Mouse (Mus musculus) right cerebral cortex, postnatal 14 days (tissue): ENCODE results near the gene Trmt11.
"Not testable (repeated sequence)": the region's sequence is repeated elsewhere in the genome, so short reads cannot be mapped to it uniquely, and the experiment has no call there.

Source experiments
- DNase-seq: peaks from one replicate; pipeline ENCODE4 v3.0.0; 2022

The Trmt11 gene

DNA sequence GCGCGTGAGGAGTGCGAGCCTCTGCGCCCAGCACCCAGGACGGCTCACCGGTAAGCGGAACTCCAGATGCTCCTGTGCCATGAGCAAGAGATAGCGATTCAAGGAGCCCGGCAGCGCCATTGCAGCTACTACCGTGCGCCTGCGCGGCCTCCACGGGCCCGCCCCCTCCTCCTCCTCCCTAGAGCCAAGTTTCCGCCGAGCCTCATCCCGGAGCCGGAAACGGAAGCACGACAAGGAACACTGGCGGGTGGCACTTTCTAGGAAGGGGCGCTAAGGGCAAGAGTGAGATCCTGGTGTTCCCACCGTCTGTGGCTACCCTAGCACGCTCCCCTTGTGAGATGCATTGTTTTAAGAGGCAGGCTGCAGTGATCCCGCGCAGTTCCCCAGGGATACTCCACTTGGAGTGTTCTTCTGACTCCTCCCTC lies at the start of gene Trmt11:
Gene Trmt11, minus strand, starts transcription at position 208 of the 425 bp plus-strand sequence.
- DNase-seq = peak; percentile 89

DNA sequence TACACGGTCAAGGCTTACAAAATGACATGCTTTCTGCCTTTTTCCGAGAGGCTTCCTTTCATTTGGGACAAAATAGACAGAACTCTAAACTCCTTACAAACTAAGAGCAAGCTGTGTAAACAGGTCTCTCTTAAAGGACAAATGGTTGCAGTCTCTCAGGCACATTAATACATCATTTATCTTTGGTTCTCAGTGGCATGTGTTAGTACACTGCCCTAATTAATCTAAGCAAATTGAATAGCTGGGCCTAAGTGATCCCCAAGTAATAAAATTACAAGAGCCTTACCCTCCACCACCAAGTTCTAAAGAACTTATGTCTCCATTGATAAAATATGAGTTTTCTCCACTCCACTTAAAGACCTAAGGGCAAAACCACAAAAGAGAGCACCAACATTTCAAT lies 47.1 kb upstream of the Trmt11 start:
- DNase-seq = no peak

DNA sequence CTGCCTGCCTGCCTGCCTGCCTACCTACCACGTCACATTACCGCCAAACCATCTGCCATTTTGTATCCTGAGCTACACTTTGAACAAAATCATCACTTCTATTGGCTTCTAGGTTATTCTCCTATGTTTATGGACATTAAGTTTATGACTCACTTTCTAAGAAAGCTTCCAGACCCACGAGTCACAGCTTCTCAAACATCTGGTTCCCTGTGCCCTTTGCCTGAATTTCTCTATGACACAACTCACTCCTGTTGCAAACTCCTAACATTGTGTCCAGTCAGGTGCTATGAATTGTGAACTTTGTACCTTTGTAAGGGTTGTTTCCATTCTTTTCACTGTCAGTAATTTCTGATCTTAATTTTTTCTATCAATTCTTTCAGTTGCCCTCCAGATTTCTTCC lies 37.7 kb upstream of the Trmt11 start:
- no peak for DNase-seq

DNA sequence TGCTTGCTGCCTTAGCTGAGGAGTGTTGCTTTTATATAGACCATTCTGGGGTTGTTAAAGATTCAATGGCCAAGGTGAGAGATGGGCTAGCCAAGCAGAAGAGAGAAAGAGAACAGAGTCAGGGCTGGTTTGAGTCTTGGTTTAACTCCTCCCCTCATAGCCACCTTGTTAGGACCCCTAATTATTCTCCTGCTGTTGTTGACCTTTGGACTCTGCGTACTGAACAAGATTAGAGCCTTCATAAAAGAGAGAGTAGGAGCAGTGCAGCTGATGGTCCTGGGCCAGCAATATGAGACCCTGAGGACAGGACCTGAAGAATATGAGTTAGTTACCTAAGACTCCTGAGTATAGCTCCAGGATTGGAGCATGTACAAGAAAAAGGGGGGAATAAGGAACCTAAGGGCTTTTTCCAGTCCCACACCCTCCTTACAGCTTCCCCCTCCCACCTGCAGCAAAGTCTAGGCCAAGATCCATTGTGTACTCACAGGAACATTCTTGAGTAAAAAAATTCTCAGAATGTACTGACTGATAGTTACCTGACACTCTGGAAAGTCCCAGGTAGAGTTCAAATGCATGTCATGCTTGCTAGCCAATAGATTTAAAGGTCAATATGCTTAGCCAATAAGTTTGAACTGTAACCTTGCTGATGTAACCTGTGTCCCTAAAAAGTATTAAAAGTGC lies 36.1 kb upstream of the Trmt11 start:
- not testable (repeated sequence) for DNase-seq

DNA sequence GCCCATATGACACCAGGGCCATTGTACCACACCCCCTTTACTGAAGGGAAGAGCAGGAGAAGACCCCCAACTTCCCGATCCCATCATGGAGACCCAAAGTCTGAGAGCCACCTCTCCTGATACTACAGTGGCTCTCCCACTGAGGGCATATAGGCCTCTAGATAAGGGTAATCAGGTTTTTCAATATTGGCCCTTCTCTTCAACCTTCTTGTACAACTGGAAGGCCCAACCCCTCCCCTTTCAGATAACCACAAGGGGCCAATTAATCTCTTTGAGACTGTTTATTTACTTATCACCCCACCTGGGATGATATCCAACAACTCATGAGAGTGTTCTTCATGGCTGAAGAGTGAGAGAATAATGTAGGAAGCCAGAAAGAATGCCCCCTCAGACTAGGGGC lies 32.2 kb upstream of the Trmt11 start:
- DNase-seq = no peak

DNA sequence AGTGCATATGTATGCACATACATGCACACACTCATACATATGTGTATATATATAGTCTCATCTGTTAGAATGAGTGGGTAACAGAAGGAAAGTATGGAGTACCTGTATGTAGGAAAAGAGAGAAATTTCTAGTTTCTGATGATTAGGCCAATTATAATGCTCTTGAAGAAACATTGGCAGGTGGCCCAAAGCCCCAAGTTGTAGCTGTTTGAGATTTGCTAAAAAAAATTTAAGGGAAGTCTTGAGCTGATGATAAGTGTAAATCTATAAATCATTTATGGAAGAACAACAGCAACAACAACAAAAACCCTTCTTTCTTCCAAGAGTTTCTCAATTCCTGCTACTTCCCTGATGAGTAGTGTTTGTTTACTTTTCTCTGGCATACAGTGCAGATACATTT lies 29.4 kb upstream of the Trmt11 start:
- DNase-seq = no peak

DNA sequence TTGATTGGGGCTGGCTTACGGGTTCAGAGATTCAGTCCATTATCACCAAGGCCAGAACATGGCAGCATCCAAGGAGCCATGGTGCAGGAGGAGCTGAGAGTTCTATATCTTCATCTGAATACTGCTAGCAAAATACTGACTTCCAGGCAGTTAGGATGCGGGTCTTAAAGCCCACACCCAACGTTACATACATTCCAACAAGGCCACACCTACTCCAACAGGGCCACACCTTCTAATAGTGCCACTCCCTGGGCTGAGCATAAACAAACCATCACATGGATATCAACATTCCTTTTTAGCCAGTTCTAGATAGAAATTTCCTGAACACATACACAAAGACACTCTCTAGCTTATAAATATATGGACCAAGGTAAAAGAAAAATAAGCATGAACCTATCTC lies 29.0 kb upstream of the Trmt11 start, which contains the start of gene Hint3:
Gene Hint3, minus strand, starts transcription at position 120 of the 400 bp plus-strand sequence.
- no peak for DNase-seq

DNA sequence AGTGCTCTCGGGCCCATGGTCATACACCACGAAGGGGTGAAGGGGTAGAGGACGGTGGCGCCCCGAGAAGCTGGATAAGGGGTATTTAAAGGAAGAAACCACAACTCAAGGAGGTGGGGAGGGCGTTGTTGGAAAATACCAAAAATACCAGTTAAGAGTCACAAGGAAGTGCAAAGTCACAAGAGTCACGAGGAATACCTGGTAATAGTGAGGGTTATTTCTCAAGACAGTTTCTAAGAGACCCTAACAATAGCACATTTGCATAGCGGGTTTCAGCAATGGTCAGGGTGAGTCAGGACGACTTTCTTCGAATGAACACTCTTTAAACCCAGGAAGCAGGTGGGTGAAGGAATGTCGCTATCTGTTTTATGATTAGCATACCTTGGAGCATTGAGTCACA lies 27.9 kb upstream of the Trmt11 start:
- not testable (repeated sequence) for DNase-seq

DNA sequence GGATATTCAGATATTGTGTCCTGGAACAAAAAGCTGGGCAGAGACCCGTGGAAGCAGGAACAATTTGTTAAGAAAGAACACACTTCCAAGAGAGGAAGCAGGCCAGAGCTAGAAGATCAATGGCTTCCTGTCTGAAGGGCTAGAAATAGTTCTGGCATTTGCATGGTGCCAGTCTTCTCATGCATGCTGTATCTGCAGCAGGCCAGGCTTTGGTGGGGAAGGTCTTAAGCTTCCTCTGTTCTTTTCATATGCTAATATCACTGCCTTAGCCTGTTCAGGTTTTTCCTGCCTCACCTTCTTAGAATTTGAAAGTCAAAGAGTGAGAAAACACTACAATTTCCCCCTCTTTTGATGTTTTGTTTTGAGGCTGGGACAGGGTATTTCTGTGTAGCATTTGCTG lies 27.0 kb upstream of the Trmt11 start:
- no peak for DNase-seq

DNA sequence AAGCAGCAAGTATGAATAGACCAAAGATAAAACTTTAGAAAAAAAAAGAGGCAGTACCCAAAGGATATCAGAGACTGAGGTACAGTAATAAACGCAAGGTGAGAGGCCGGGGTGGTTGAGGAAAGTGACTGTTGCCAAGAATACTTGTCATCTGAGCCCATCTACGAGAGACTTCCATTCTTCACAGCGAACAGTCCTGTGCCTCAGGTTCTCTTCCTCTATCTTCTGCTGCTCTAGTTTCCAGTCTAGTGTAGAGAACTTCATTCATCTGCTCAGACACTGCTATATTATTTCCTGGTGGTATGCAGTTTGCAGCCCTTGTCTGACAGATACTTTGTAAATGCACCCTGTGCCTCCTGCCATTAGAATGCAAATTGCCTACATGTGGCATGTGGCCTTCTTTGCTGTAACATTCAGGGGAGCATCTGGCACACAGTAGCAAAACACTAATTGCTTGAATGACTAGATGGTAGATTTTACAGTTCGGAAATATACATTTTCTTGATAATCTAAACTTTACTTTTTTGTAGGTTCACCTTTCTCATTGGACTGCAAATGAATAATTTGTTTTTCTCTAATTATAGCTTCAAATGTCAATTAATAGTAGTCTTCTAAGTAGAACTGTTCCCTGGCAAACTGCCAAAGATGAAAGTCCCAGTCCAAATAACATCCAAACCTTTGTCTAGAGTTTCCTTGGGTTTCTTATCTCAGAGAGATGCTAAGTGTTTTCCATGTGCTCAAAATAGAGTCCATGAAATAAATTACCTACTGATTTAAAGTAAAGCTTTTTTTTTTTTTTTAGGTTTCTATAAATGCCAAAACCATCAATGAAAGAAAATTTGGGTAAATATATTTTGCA lies 23.8 kb upstream of the Trmt11 start:
- DNase-seq = no peak

DNA sequence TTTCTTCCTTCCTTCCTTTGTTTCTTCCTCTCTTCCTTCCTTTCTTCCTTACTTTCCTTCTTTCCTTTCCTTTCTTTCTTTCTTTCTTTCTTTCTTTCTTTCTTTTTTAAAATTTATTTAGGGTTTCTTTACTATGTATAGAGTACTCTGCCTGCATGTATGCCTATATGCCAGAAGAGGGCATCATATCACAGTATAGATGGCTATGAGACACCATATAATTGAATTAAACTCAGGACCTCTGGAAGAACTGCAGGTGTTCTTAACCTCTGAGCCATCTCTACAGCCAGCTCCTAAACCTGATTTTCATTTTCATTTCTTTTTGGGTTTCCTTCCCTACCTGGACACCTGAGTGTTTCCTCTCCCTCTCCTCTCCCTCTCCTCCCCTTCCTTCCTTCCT lies 22.4 kb upstream of the Trmt11 start:
- no peak for DNase-seq

DNA sequence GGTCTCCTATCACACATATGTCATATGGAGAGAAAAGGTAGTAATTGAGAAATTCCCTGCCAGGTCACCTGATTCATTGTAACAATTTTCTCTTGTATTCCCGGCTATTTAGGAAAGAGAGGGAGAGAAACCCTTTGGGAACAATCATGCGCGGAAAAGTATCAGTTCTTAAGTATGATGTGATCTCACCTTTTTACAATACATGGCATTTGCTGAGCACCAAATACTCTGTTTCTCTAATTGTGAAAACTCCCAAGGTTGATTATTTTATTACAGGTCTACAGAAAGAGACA lies 18.3 kb upstream of the Trmt11 start:
- DNase-seq = no peak

DNA sequence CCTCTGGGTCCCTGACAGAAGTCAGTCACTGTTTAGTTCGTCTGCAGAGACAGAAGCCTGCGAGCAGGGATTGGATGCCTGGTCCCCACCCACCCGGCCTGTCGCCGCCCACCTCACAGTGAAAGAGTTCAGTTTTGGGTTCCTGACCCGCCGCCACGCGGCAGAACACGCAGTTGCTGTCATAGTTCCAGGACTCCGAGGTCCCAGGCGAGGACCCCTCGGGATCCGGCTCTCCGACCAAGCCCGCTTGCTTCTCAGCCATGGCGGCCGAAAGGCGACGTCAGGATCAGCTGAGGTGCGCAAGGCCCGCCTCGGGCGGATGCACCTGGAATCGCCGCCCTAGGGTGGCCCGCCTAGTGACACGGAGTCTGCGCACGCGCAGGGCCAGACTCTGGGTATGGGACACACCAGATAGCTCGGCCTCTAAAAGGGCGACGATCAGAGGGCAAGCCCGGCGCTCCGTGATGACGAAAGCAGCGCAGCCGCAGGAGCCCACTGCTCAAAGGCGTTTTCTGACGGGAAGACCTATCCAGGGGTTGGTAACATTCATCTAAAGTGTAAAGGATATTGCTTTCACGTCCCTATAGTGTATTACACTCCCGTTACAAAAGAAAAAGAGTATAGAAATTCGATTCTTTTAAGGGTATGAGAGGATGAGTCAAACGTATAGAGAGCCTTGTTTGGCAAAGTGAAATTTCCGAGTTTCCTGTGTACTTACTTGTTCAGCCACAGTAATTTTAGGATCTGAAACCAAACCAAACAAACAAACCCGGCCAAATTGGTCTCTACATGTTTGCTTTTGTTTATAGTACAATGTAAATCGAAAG lies 17.8 kb upstream of the Trmt11 start:
- DNase-seq = peak; percentile 99

DNA sequence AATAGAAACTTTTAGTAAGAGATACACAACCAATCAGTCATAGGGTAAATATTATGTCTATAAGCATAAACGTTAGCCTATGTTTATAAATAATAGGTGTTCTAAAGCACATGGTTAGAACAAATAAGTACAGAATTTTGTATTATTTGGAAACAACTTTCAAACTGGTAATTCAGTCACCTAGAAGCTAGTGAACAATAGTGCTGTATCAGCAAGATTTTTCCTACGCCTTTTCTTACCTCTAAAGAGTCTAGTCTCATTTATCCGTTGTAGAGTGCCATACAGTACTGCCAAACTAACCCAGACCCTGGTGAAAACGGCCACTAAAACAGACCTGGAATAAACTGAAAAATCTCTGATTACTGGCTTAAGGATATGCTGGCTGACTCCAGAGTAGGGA lies 12.5 kb upstream of the Trmt11 start:
- no peak for DNase-seq

DNA sequence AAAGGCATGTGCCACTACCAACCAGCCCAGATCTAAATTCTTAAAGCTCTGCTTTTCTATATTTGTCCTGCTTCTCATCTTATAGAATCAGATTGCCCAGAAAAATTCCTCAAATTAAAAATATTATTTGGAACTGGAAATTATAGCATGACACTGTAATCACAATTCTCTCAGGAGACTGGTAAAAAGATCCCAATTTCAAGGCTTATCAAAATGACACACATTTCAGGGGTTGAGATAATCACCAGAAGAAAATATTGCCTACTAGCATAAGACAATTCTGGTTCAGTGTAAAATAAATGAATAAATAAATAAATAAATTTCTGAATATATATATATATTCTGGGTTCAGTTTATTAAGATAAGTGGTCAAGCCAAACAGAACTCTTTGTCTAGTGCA lies 9.1 kb upstream of the Trmt11 start:
- DNase-seq = no peak

DNA sequence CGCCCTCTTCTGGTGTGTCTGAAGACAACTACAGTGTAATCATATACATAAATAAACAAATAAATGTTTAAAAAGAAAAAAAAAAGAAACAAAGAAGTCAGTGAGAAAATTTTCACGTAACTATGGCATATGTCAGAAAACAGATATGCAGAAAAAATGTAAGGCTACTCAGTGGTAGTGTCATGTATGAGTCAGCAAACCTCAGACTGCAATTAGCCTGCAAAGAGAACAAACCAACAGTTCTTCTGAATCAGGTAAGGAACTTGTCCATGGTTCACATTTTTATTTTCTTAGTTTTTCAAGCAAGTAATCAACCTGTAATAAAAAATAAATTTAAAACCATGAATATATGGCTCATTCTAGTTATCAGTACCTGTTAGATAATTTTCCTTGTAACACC lies 7.6 kb upstream of the Trmt11 start:
- DNase-seq = no peak

DNA sequence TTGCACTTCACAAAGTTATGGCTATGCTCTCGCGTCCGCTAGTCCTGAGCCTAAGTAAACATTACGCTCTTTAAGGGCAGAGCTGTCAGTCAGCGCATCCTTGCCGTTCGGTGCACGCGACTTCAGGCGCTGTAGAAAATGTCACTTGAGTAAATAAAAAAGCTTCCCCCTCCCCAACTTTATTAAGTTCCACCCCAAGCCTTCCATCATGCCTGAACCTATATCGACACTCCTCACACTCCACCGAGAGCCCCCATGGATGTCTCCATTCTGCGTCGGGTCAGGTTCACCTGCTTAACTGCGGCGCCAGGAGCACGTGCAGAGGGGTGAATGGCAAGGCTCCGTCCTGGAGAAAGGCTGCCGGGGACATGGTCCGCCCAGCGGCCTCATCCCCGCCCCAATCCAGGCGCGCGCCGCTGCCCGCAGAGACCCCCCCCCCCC lies 435 bp downstream of the Trmt11 start:
- no peak for DNase-seq

DNA sequence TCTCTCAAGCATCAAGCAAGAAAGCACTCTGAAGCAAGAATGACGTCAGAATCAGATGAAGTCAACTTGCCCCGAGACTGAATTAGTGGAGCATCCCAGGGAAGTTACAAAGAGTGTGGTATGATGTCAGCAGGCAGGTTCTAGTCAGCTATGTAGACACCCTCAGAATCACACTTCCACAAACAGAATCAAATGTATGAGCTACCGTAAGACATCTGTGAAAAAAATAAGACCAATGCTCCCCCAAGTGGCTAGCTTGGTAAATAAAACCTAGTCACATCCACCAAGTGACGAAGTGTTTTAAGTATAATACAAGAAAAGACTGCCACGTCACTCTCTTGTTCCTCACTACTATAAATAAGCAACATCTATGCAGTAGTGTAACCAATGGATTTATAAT lies 13.5 kb downstream of the Trmt11 start:
- DNase-seq = no peak

DNA sequence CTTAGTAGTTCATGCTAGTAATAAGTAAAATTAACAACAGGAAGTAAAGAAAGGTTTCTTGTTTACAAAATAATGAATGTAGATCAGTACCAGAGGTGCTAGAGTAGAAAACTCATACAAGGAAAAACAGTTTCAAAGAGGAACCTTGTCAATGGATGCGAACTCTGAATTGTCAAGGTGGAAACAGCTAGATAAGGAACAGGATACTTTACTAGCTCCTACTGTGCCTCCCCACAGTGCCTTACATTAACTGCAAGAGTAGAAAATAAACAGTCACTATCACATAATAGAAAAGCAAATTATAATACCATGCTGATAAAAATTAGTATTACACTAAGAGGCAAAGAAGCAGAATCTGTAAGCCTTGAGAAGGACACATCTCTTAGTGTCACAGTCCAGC lies 14.9 kb downstream of the Trmt11 start:
- no peak for DNase-seq

DNA sequence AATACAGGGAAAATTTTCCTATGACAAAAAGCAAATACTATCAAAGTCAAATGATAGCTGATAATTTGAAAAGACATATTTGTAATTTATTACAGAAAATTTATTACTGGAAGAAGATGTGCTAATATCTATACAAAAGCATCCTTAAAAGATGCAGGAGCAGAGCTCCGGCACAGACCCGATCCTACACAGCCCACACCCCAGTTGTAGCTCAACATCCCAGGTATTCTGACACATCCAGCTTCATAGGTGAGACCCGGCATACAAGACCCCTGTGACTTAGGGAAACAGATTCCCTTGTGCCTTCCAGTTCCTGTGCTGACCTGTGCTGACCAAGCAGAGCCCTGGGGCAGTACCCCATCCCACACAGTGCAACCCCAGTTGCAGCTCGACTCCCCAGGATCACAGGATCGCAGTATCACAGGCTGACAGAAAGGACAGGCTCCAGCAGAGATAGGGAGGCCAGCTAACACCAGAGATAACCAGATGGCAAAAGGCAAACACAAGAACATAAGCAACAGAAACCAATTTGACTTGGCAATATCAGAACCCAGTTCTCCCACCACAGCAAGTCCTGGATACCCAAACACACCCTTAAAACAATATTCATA lies 22.8 kb downstream of the Trmt11 start:
- DNase-seq = no peak

DNA sequence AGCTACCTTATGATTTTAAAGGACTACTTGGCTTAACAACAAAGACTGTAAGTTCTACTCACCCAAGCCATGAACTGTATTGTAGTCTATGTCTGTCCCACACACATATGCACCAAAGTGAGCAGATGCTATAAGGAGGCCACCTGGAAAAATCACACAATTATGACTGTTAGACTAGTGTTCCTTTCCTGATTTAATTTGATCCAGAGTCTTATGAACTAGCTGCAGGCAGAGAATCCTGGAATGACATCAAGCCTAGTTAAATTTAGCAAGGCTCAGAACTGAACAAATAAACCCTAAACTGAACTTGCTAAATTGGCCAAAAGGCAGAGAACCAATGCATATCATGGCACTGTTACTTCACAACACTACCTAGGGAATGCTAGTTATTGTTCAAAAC lies 34.2 kb downstream of the Trmt11 start:
- no peak for DNase-seq

DNA sequence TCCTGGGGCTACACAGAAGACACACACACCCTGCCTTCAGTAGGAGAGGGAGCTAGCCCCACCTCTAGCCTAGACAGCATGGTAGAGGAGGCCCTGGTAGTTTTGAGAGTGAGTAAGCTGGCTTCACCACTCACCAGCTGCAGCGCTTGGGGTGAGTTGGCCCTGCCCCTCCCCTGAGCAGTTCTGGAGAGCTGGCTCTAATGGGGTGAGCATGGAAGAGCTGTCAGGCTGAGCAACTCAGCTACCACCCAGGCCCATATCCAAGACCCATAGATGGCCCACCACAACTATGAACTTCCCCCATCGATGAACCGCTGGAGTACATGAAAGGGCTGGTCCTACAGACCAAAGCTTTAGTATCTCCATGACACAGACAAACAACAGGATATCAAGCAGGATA lies 35.9 kb downstream of the Trmt11 start:
- DNase-seq = no peak
